Mouse (Mus musculus): Measurements from ENCODE around the gene Rtkn2. TPM values are rescaled to one million over a fixed set of nuclear protein-coding genes. Genes with fewer than 3 reads are reported as not detected.

Rtkn2 gene
- polyA plus RNA-seq, 1 experiment from 2014 or later, result 6.5 TPM

DNA sequence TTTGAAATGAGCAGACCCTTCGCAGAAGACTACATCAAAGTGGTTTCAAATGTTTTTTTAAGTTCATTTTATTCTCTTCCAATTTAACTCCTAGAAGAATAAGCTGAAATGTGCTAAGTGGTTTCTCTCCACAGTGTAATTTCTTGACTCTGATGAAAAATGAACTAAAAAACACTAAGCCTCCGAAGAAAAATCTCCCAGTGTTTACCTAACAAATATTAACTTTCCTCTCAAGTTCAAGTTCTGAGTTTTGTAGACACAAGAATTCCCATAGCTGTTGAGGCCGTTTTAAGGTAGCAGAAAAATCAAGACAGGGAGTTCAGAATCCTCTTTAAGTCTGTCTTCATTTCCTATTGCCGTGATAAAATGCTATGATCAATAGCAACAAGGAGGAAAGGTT, 27.7 kb upstream of the Rtkn2 start:
- ATAC-seq (replicated peaks; ENCODE audit: insufficient number of reproducible peaks, low FRiP score, low TSS enrichment), result no peak
- Histone ChIP-seq H3K4me1 (ENCODE audit: control insufficient read depth, insufficient read depth, low read length) (no peaks in the 10 kb centered on the region), H3K9me3 (replicated peaks; ENCODE audit: control insufficient read depth, low read length) (no peaks in the 10 kb centered on the region), H3K9ac (ENCODE audit: low read depth, low read length) (no peak overlapping the region), H3K36me3 (ENCODE audit: control insufficient read depth, insufficient read depth, low read length) (no peaks in the 10 kb centered on the region), H3K4me3 (ENCODE audit: low read depth, low read length) (no peak overlapping the region), H3K27ac (ENCODE audit: low read depth, low read length) (no peak overlapping the region), H3K27me3 (ENCODE audit: control insufficient read depth, insufficient read depth, low read length) (no peaks in the 10 kb centered on the region), H3K4me2 (no peak overlapping the region)
- WGBS (ENCODE audit: insufficient replicate concordance), result 77% methylated on average over 4 of the region's 4 CpGs

- no peaks in the 10 kb centered on the region for H3K27me3 ChIP-seq (ENCODE audit: control insufficient read depth, insufficient read depth, low read length)
- WGBS (ENCODE audit: insufficient replicate concordance), result 83% methylated on average over 2 of the region's 2 CpGs
- no peak overlapping the region for H3K27ac ChIP-seq (ENCODE audit: low read depth, low read length)
- no peaks in the 10 kb centered on the region for H3K36me3 ChIP-seq (ENCODE audit: control insufficient read depth, insufficient read depth, low read length)
- H3K9me3 ChIP-seq (replicated peaks; ENCODE audit: control insufficient read depth, low read length), result no peaks in the 10 kb centered on the region
- no peak overlapping the region for H3K4me2 ChIP-seq
- no peaks in the 10 kb centered on the region for H3K4me1 ChIP-seq (ENCODE audit: control insufficient read depth, insufficient read depth, low read length)
- no peak overlapping the region for H3K9ac ChIP-seq (ENCODE audit: low read depth, low read length)
- no peak overlapping the region for H3K4me3 ChIP-seq (ENCODE audit: low read depth, low read length)
- no peak for ATAC-seq (replicated peaks; ENCODE audit: insufficient number of reproducible peaks, low FRiP score, low TSS enrichment)
These were observed 23.4 kb upstream of the Rtkn2 start for GRCm38 (mm10) chr10:67955982-67956381.

- Histone ChIP-seq H3K36me3 (ENCODE audit: control insufficient read depth, insufficient read depth, low read length) (no peaks in the 10 kb centered on the region), H3K4me1 (ENCODE audit: control insufficient read depth, insufficient read depth, low read length) (no peaks in the 10 kb centered on the region), H3K9me3 (replicated peaks; ENCODE audit: control insufficient read depth, low read length) (no peaks in the 10 kb centered on the region), H3K27me3 (ENCODE audit: control insufficient read depth, insufficient read depth, low read length) (no peaks in the 10 kb centered on the region), H3K4me3 (ENCODE audit: low read depth, low read length) (no peak overlapping the region), H3K4me2 (no peak overlapping the region), H3K9ac (ENCODE audit: low read depth, low read length) (no peak overlapping the region), H3K27ac (ENCODE audit: low read depth, low read length) (no peak overlapping the region)
- ATAC-seq (replicated peaks; ENCODE audit: insufficient number of reproducible peaks, low FRiP score, low TSS enrichment), result no peak
- 62% methylated on average over 3 of the region's 3 CpGs for WGBS (ENCODE audit: insufficient replicate concordance)
These were observed 19.4 kb upstream of the Rtkn2 start for GRCm38 (mm10) chr10:67959982-67960381.

DNA sequence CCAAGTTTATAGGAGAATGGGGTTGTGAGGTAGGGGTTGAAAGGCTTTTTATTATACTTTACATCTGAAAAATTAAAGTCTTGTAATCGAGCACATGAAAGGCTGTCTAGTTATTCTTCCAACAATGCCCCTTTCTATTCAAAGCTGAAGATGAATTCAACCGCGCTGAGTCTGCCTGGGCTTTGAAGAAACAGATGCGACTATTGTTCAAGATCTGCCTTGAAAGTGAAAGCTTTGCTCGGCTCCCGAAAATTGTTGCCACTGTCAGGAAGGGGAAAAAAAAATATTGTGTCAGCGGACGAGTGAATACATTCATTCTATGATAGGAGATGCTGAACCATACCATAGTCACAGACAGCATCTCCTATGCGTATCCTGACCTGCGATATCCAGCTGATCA, 16.9 kb upstream of the Rtkn2 start:
- ATAC-seq (replicated peaks; ENCODE audit: insufficient number of reproducible peaks, low FRiP score, low TSS enrichment), result no peak
- H3K27ac ChIP-seq (ENCODE audit: low read depth, low read length), result no peak overlapping the region
- no peak overlapping the region for H3K4me2 ChIP-seq
- WGBS (ENCODE audit: insufficient replicate concordance), result 66% methylated on average over 10 of the region's 10 CpGs
- H3K4me1 ChIP-seq (ENCODE audit: control insufficient read depth, insufficient read depth, low read length), result no peaks in the 10 kb centered on the region
- no peaks in the 10 kb centered on the region for H3K27me3 ChIP-seq (ENCODE audit: control insufficient read depth, insufficient read depth, low read length)
- no peak overlapping the region for H3K9ac ChIP-seq (ENCODE audit: low read depth, low read length)
- no peaks in the 10 kb centered on the region for H3K9me3 ChIP-seq (replicated peaks; ENCODE audit: control insufficient read depth, low read length)
- no peaks in the 10 kb centered on the region for H3K36me3 ChIP-seq (ENCODE audit: control insufficient read depth, insufficient read depth, low read length)
- H3K4me3 ChIP-seq (ENCODE audit: low read depth, low read length), result no peak overlapping the region

DNA sequence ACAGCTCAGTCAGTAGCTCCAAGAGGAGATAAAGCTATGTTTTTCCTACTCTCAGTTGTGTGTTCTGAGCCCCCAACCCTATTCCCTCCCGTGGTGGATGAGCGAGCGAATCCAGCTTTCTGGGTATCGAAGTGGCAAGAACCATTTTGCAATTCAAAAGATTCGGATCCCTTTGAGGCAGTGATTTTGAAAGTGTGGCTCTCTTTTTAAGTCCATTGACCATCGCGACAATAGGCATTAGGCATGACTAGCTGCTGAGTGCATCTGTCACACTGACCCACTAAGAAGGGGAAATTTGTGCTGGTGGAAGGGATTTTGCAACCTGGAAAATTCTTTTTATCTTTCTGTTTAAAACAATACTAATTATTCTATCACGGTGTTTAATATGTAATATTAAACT, 15.3 kb upstream of the Rtkn2 start:
- H3K27me3 ChIP-seq (ENCODE audit: control insufficient read depth, insufficient read depth, low read length), result no peaks in the 10 kb centered on the region
- no peak for ATAC-seq (replicated peaks; ENCODE audit: insufficient number of reproducible peaks, low FRiP score, low TSS enrichment)
- 63% methylated on average over 8 of the region's 8 CpGs for WGBS (ENCODE audit: insufficient replicate concordance)
- H3K36me3 ChIP-seq (ENCODE audit: control insufficient read depth, insufficient read depth, low read length), result no peaks in the 10 kb centered on the region
- H3K4me1 ChIP-seq (ENCODE audit: control insufficient read depth, insufficient read depth, low read length), result no peaks in the 10 kb centered on the region
- no peak overlapping the region for H3K4me2 ChIP-seq
- no peak overlapping the region for H3K4me3 ChIP-seq (ENCODE audit: low read depth, low read length)
- no peak overlapping the region for H3K9ac ChIP-seq (ENCODE audit: low read depth, low read length)
- H3K27ac ChIP-seq (ENCODE audit: low read depth, low read length), result no peak overlapping the region
- H3K9me3 ChIP-seq (replicated peaks; ENCODE audit: control insufficient read depth, low read length), result no peaks in the 10 kb centered on the region

GRCm38 (mm10) chr10:67965251-67965986, 14.0 kb upstream of the Rtkn2 start:
- ATAC-seq (replicated peaks; ENCODE audit: insufficient number of reproducible peaks, low FRiP score, low TSS enrichment), result no peak
- Histone ChIP-seq H3K27me3 (ENCODE audit: control insufficient read depth, insufficient read depth, low read length) (no peaks in the 10 kb centered on the region), H3K4me3 (ENCODE audit: low read depth, low read length) (no peak overlapping the region), H3K9me3 (replicated peaks; ENCODE audit: control insufficient read depth, low read length) (no peaks in the 10 kb centered on the region), H3K9ac (ENCODE audit: low read depth, low read length) (no peak overlapping the region), H3K36me3 (ENCODE audit: control insufficient read depth, insufficient read depth, low read length) (no peaks in the 10 kb centered on the region), H3K4me2 (no peak overlapping the region), H3K27ac (ENCODE audit: low read depth, low read length) (no peak overlapping the region), H3K4me1 (ENCODE audit: control insufficient read depth, insufficient read depth, low read length) (no peaks in the 10 kb centered on the region)
- WGBS (ENCODE audit: insufficient replicate concordance), result 80% methylated on average over 4 of the region's 4 CpGs

- H3K9me3 ChIP-seq (replicated peaks; ENCODE audit: control insufficient read depth, low read length), result no peaks in the 10 kb centered on the region
- WGBS (ENCODE audit: insufficient replicate concordance), result 64% methylated on average over 6 of the region's 6 CpGs
- no peaks in the 10 kb centered on the region for H3K27me3 ChIP-seq (ENCODE audit: control insufficient read depth, insufficient read depth, low read length)
- ATAC-seq (replicated peaks; ENCODE audit: insufficient number of reproducible peaks, low FRiP score, low TSS enrichment), result no peak
- H3K4me1 ChIP-seq (ENCODE audit: control insufficient read depth, insufficient read depth, low read length), result no peaks in the 10 kb centered on the region
- H3K36me3 ChIP-seq (ENCODE audit: control insufficient read depth, insufficient read depth, low read length), result no peaks in the 10 kb centered on the region
- no peak overlapping the region for H3K27ac ChIP-seq (ENCODE audit: low read depth, low read length)
- no peak overlapping the region for H3K4me3 ChIP-seq (ENCODE audit: low read depth, low read length)
- no peak overlapping the region for H3K4me2 ChIP-seq
- H3K9ac ChIP-seq (ENCODE audit: low read depth, low read length), result no peak overlapping the region
These were observed 13.3 kb upstream of the Rtkn2 start for GRCm38 (mm10) chr10:67966102-67966501.

GRCm38 (mm10) chr10:67966983-67967382, 12.4 kb upstream of the Rtkn2 start:
- Histone ChIP-seq H3K9me3 (replicated peaks; ENCODE audit: control insufficient read depth, low read length) (no peaks in the 10 kb centered on the region), H3K4me3 (ENCODE audit: low read depth, low read length) (no peak overlapping the region), H3K4me1 (ENCODE audit: control insufficient read depth, insufficient read depth, low read length) (no peaks in the 10 kb centered on the region), H3K4me2 (no peak overlapping the region), H3K27me3 (ENCODE audit: control insufficient read depth, insufficient read depth, low read length) (no peaks in the 10 kb centered on the region), H3K27ac (ENCODE audit: low read depth, low read length) (no peak overlapping the region), H3K36me3 (ENCODE audit: control insufficient read depth, insufficient read depth, low read length) (no peaks in the 10 kb centered on the region), H3K9ac (ENCODE audit: low read depth, low read length) (no peak overlapping the region)
- WGBS (ENCODE audit: insufficient replicate concordance), result 69% methylated on average over 2 of the region's 2 CpGs
- no peak for ATAC-seq (replicated peaks; ENCODE audit: insufficient number of reproducible peaks, low FRiP score, low TSS enrichment)

- 64% methylated on average over 11 of the region's 11 CpGs for WGBS (ENCODE audit: insufficient replicate concordance)
- no peak overlapping the region for H3K27ac ChIP-seq (ENCODE audit: low read depth, low read length)
- no peak overlapping the region for H3K4me2 ChIP-seq
- no peaks in the 10 kb centered on the region for H3K9me3 ChIP-seq (replicated peaks; ENCODE audit: control insufficient read depth, low read length)
- H3K36me3 ChIP-seq (ENCODE audit: control insufficient read depth, insufficient read depth, low read length), result no peaks in the 10 kb centered on the region
- no peaks in the 10 kb centered on the region for H3K27me3 ChIP-seq (ENCODE audit: control insufficient read depth, insufficient read depth, low read length)
- H3K9ac ChIP-seq (ENCODE audit: low read depth, low read length), result no peak overlapping the region
- no peak overlapping the region for H3K4me3 ChIP-seq (ENCODE audit: low read depth, low read length)
- ATAC-seq (replicated peaks; ENCODE audit: insufficient number of reproducible peaks, low FRiP score, low TSS enrichment), result no peak
- H3K4me1 ChIP-seq (ENCODE audit: control insufficient read depth, insufficient read depth, low read length), result no peaks in the 10 kb centered on the region
These were observed 8.1 kb upstream of the Rtkn2 start for GRCm38 (mm10) chr10:67971166-67971796.
